Mouse (Mus musculus) stomach, embryonic 14.5 days (tissue): ENCODE measurements around the gene Nhej1. TPM values are rescaled to one million over a fixed set of nuclear protein-coding genes. Genes with fewer than 3 reads are reported as not detected.

Source experiments
- ATAC-seq: fragments of 200-750 bp; cut with Nextera tagmentation; 2 replicates; pipeline ENCODE4 v1.8.0; 2017; ENCODE audit warnings: low read depth, moderate TSS enrichment; ENCODE audit not compliant: insufficient number of reproducible peaks, insufficient read depth, low FRiP score
- H3K27ac ChIP-seq: fragments of 300-500 bp; sonication (generic); 2 replicates; pipeline ENCODE4 v1.5.1; 2014; ENCODE audit warnings: mild to moderate bottlenecking, low read length, moderate library complexity, mixed read lengths
- H3K27me3 ChIP-seq: fragments of 300-500 bp; sonication (generic); 2 replicates; pipeline ENCODE4 v1.6.1; 2014; ENCODE audit warnings: low read length, control low read depth, mixed read lengths; ENCODE audit not compliant: control insufficient read depth, insufficient read depth
- H3K36me3 ChIP-seq: fragments of 300-500 bp; sonication (generic); 2 replicates; pipeline ENCODE4 v1.6.1; 2014; ENCODE audit warnings: mild to moderate bottlenecking, control low read depth, low read length, moderate library complexity, mixed read lengths; ENCODE audit not compliant: control insufficient read depth, insufficient read depth
- H3K4me1 ChIP-seq: fragments of 300-500 bp; sonication (generic); 2 replicates; pipeline ENCODE4 v1.6.1; 2014; ENCODE audit warnings: low read length, control low read depth, mixed read lengths; ENCODE audit not compliant: control insufficient read depth, insufficient read depth
- H3K4me2 ChIP-seq: fragments of 300-500 bp; sonication (generic); replicated peaks from 2 replicates; pipeline ENCODE4 v1.6.1; 2014; ENCODE audit warnings: low read depth, low read length, control low read depth
- H3K4me3 ChIP-seq: fragments of 300-500 bp; sonication (generic); 2 replicates; pipeline ENCODE4 v1.5.1; 2014; ENCODE audit warnings: low read depth, low read length, control low read depth
- H3K9ac ChIP-seq: fragments of 300-500 bp; sonication (generic); replicated peaks from 2 replicates; pipeline ENCODE4 v1.6.1; 2014; ENCODE audit warnings: low read depth, mild to moderate bottlenecking, control low read depth, low read length, moderate library complexity, mixed read lengths
- H3K9me3 ChIP-seq: fragments of 300-500 bp; sonication (generic); 2 replicates; pipeline ENCODE4 v1.6.1; 2016; ENCODE audit warnings: low read depth, low read length, control low read depth; ENCODE audit not compliant: control insufficient read depth
- WGBS: fragments of 180-500 bp; shearing (Covaris S2); extraction: QIAGEN DNeasy Blood & Tissue Kit; methylation state at CpG from one replicate; pipeline ENCODE4 v1.1.7; 2014; 5-methylcytosine and 5-hydroxymethylcytosine counted together
- polyA plus RNA-seq: library from polyadenylated mRNA; unstranded; fragments of >200 nt; fragmentation: Nextera tagmentation; extraction: Ambion mirVana; gene quantifications from 2 replicates; pipeline ENCODE4 v1.2.1, GENCODE M21; 2014

Gene Nhej1
- polyA plus RNA-seq, 1 experiment from 2014 or later = 7.2 TPM

DNA sequence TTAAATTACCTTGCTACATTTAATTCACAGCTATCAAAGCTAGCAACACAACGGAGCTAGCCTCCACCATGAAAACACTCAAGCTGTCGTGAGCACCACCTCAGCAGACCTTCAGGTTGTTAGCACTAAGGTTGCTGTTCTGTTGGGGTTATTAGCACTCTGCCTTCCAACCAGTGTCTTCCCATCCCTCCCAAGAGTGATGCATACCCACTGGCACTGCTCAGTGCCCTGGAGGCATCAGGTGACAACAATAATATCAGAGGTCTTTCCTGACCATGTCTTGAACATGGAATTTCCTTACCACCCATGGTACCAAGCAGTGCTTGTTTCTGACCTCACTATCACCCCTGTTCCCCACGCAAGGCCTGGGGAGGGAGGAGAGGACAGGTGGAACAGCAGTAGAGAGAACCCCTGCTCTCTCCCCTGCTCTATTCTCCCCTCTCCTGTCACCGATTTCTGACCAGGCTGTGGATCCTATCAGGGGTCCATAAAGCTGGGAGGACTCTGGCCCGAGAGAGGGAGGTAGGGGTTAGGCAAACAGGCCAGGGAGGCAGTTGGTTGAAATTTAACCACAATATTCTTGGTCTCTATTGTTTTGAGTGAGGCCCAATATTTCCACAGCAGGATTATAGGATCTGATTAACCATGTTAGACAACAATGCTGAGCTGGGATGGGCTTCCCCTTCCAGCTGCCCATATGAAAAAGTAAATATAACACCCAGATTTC lies 162.7 kb downstream of the Nhej1 start:
- H3K4me2 ChIP-seq = no peak overlapping the region
- ATAC-seq = peak; percentile 62; the same call in 1 of the 2 replicates
- no peaks in the 10 kb centered on the region for H3K9me3 ChIP-seq
- 68% methylated on average over 5 of the region's 5 CpGs for WGBS
- no peaks in the 10 kb centered on the region for H3K27me3 ChIP-seq
- H3K4me3 ChIP-seq = no peak overlapping the region
- peaks cover 9% of the 10 kb centered on the region; the same call in 1 of the 2 replicates for H3K4me1 ChIP-seq
- peak overlapping the region; percentile 59; the same call in 1 of the 2 replicates for H3K27ac ChIP-seq
- H3K36me3 ChIP-seq = no peaks in the 10 kb centered on the region
- H3K9ac ChIP-seq = no peak overlapping the region

DNA sequence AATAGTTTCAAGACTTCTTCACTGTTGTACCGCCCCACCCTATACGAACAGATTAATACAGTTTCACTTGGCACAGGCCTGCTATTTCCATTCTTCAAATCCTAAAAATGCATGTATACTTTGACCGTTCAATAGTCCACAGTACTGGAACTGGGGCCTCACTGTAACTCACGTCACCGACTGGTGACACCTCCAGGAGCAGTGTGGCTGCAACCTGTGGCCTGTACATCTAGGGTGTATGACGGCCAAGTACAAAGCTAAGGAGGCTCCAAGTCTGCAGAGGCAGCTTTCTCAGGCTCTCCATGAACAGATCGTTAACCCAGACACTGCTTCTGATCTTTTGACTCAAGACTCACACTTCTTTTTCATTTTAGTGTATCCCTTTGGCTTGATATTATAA lies 163.3 kb downstream of the Nhej1 start:
- H3K4me2 ChIP-seq = no peak overlapping the region
- H3K27ac ChIP-seq = peak overlapping the region; percentile 59; the same call in 1 of the 2 replicates
- H3K4me3 ChIP-seq = no peak overlapping the region
- no peaks in the 10 kb centered on the region for H3K36me3 ChIP-seq
- ATAC-seq = no peak
- peaks cover 9% of the 10 kb centered on the region; the same call in 1 of the 2 replicates for H3K4me1 ChIP-seq
- no peaks in the 10 kb centered on the region for H3K27me3 ChIP-seq
- WGBS = 82% methylated on average over 7 of the region's 7 CpGs
- no peak overlapping the region for H3K9ac ChIP-seq
- H3K9me3 ChIP-seq = no peaks in the 10 kb centered on the region

DNA sequence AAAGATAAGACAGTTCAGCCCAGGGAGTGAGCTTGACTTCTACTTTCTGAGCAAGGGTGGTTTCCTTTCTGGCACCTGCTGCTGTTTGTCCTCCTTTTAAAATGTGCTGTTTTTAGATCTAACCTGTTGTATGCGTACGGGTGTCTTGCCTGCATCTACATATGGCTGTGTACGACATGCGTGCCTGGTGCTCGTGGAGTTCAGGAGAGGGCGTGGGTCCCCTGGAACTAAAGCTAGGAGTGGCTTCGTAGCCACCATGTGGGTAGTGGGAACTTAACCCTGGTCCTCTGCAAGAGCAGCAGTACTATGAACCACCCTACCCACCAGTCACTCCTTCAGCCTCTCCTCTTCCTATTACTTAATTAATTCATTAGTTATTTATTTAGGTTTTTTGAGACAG lies 164.9 kb downstream of the Nhej1 start:
- Histone ChIP-seq H3K9me3 (no peaks in the 10 kb centered on the region), H3K27ac (no peak overlapping the region), H3K4me1 (peaks cover 6% of the 10 kb centered on the region; the same call in 1 of the 2 replicates), H3K4me2 (no peak overlapping the region), H3K9ac (no peak overlapping the region), H3K27me3 (peaks cover 2% of the 10 kb centered on the region; the same call in 1 of the 2 replicates), H3K36me3 (no peaks in the 10 kb centered on the region), H3K4me3 (no peak overlapping the region)
- 78% methylated on average over 7 of the region's 7 CpGs for WGBS
- ATAC-seq = no peak

DNA sequence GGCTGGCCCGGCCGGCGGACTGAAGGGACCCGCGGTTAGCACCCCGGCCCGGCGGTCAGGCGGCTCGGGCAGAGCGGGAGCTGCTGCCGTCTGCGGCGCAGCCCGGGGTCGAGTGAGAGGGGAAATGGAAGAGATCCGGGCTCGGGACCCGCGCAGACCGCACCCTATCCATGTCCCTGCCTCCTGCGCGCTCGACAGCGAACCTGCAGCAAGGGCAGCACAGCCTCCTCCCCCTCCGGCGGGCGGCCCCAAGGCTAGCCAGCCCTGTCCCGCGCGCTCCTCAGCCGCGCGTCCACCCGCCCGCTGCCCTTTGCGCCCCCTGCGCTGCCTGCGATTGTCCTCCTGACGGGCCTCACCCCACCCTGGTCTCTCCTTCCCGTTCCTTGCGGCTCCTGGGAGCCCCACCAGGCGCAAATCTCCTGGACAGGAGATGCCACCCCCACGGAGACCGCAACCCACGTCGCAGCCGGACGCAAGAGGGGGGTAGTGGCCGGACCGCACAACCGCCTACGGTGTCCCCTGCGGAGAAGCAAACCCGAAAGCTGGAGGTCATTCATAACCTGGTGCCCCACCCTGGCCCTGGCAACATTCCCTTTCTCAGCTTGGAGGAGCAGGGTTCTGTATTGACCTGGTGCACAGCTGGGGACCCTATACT lies 173.3 kb downstream of the Nhej1 start, which contains the start of gene Ihh:
TSS of gene Ihh (minus strand) at position 117 of the 655 bp plus-strand sequence.
- 1% methylated on average over 41 of the region's 55 CpGs for WGBS
- peak within 1 kb of the TSS; percentile 83 for H3K27ac ChIP-seq
- peak within 1 kb of the TSS; percentile 42 for H3K4me3 ChIP-seq
- H3K9ac ChIP-seq = peak within 1 kb of the TSS; percentile 68
- ATAC-seq = peak; percentile 86
- peaks cover 9% of the 10 kb centered on the region; the same call in 1 of the 2 replicates for H3K4me1 ChIP-seq
- H3K4me2 ChIP-seq = peak within 1 kb of the TSS; percentile 62
- peaks cover 63% of the 10 kb centered on the region for H3K27me3 ChIP-seq
- H3K9me3 ChIP-seq = no peaks in the 10 kb centered on the region
- H3K36me3 ChIP-seq = no peaks in the 10 kb centered on the region

DNA sequence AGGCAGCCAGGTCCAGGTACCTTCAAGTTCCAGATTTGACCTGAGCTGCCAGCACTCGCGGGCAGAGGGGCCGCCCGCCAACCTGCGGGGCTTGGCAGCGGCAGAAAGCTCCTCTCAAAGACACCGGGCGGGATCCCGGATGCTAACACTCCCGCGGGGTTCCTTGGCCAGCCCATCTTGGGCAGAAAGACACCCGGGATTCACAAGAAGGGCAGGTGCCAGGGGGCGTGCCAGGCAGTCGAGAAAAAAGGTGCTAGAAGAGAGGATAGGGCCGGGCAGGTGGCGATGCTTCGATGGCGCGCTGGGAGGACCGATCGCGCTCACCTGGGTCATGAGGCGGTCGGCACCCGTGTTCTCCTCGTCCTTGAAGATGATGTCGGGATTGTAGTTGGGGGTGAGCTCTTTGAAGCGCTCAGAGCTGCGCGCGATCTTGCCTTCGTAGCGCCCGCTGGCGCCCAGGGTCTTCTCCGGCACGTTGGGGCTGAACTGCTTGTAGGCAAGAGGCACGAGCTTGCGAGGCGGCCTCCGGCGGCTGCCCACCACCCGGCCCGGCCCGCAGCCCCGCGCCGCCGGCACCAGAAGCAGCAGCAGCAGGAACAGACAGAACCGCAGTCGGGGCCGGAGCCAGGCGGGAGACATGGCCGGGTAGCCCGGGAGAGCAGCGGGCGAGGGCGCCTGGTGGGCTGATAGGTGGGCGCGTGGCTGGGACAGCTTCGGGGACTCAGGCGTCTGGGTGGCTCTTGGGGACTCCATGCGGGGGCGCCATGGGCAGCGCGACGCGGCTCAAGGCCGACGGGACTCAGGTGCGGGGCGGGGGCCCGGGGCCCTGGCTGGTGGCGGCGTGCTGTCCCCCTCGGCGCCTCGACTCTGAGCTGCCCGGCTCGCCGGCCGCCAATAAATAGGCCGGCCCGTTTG lies 174.2 kb downstream of the Nhej1 start:
- H3K27me3 ChIP-seq = peaks cover 65% of the 10 kb centered on the region

DNA sequence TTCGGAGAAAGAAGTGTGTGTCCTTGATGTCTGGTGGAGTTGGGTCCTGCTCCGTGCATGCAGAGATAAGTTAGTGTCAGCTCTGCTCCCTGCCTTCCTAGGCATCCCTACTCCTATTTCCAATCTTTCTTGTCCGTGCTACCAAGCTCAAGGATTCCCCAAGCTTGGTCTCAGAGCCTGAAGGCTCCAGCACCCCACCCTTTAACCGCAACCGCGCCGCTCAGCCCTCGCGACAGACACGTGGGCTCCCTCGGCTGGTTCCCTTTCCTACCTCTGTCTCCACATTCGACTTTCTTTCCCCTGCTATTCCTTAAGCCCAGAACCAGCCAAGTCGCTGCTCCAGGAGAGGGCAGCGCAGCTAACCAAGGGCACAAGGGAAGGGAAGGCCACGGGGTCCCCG lies 174.9 kb downstream of the Nhej1 start:
- Histone ChIP-seq H3K4me3 (peak overlapping the region; percentile 42), H3K4me1 (peaks cover 9% of the 10 kb centered on the region; the same call in 1 of the 2 replicates), H3K36me3 (no peaks in the 10 kb centered on the region), H3K9me3 (no peaks in the 10 kb centered on the region), H3K4me2 (peak overlapping the region; percentile 62; the same call in 1 of the 2 replicates), H3K27ac (peak overlapping the region; percentile 83), H3K27me3 (peaks cover 63% of the 10 kb centered on the region), H3K9ac (peak overlapping the region; percentile 68)
- WGBS = 3% methylated on average over 16 of the region's 16 CpGs
- no peak for ATAC-seq

More for the DNA sequence above, 174.2 kb downstream of the Nhej1 start:
- Histone ChIP-seq H3K9ac (peak overlapping the region; percentile 68), H3K36me3 (no peaks in the 10 kb centered on the region), H3K9me3 (no peaks in the 10 kb centered on the region), H3K4me3 (peak overlapping the region; percentile 42), H3K27ac (peak overlapping the region; percentile 83), H3K4me2 (peak overlapping the region; percentile 62), H3K4me1 (peaks cover 9% of the 10 kb centered on the region; the same call in 1 of the 2 replicates)
- WGBS = 1% methylated on average over 73 of the region's 84 CpGs
- ATAC-seq = peak; percentile 36; the same call in 1 of the 2 replicates

DNA sequence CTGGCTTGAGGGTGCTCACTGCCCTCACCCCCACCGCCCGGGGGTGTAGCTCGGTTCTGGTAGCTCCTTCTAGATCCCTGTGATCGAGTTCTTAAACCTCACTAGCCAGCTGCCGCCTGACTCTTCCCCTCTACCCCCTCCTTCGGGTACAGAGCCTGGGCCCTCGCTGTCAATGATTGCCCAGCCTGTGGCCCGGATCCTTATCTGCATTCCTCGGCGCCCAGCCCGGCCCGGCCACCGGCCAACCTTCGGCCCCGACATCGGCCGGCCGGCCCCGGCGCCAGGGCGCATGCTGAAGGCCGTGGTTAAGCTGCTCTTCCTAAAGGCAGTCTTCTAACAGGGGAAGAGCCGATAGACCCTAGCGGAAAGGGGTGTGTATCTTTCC lies 175.3 kb downstream of the Nhej1 start:
- H3K4me1 ChIP-seq = peaks cover 9% of the 10 kb centered on the region; the same call in 1 of the 2 replicates
- 1% methylated on average over 24 of the region's 24 CpGs for WGBS
- no peak for ATAC-seq
- peaks cover 63% of the 10 kb centered on the region for H3K27me3 ChIP-seq
- peak overlapping the region; percentile 68 for H3K9ac ChIP-seq
- no peaks in the 10 kb centered on the region for H3K9me3 ChIP-seq
- H3K4me3 ChIP-seq = peak overlapping the region; percentile 42
- H3K4me2 ChIP-seq = 0 out of 2 replicates have a peak overlapping the region, but pooled peaks have one; percentile 12
- H3K27ac ChIP-seq = peak overlapping the region; percentile 58; the same call in 1 of the 2 replicates
- H3K36me3 ChIP-seq = no peaks in the 10 kb centered on the region
